Mouse (Mus musculus): Measurements from ENCODE around the gene Speer4f1.

GRCm38 (mm10) chr5:17439487-17440102, 36.3 kb upstream of the Speer4f1 start:
- TF ChIP-seq ZNF384 (IDR thresholded peaks at IDR 0.05; ENCODE audit: low read depth, low read length): no peak
- TF ChIP-seq MAFK (IDR thresholded peaks at IDR 0.05; ENCODE audit: insufficient replicate concordance, low read length): no peak
- no peak for TF ChIP-seq CTCF (conservative IDR thresholded peaks at IDR 0.05 in 1 of 2, IDR thresholded peaks at IDR 0.05 in 1 of 2; ENCODE audit: low read depth in 2 of 2, low read length in 2 of 2)
- no peak for TF ChIP-seq POLR2A (IDR thresholded peaks at IDR 0.05; ENCODE audit: low read depth, low read length)
- no peak for TF ChIP-seq ZC3H11A (IDR thresholded peaks at IDR 0.05; ENCODE audit: low read depth, low read length)

Measured in CH12.LX (cell line).